Mouse (Mus musculus) gastrocnemius, postnatal 14 days (tissue): ENCODE results near the gene Astl. TPM values are rescaled to one million over a fixed set of nuclear protein-coding genes. Genes with fewer than 3 reads are reported as not detected.
"Not testable (repeated sequence)": the region's sequence is repeated elsewhere in the genome, so short reads cannot be mapped to it uniquely, and the experiment has no call there.

Experiments used
- DNase-seq: peaks from one replicate; pipeline ENCODE4 v3.0.0; 2021; ENCODE audit warnings: mixed read lengths
- intact Hi-C: fragments of 180-260 bp; cut with DNase I; formaldehyde crosslinking; loops from one replicate; pipeline ENCODE4 v1.15.1; 2025; ENCODE audit warnings: low total_unique reads
- long read RNA-seq, 2 experiments: library from polyadenylated mRNA; stranded (forward); transcript quantifications; one replicate each; pipeline ENCODE4 v2.0.0; 2021
- total RNA-seq, 2 experiments: library from RNA; stranded (reverse); gene quantifications; 2 replicates each; pipeline ENCODE4 v1.2.3; 2021

Gene Astl
- total RNA-seq: not detected
- long read RNA-seq, experiment 1: 0 reads
- long read RNA-seq, experiment 2: 0 reads

DNA sequence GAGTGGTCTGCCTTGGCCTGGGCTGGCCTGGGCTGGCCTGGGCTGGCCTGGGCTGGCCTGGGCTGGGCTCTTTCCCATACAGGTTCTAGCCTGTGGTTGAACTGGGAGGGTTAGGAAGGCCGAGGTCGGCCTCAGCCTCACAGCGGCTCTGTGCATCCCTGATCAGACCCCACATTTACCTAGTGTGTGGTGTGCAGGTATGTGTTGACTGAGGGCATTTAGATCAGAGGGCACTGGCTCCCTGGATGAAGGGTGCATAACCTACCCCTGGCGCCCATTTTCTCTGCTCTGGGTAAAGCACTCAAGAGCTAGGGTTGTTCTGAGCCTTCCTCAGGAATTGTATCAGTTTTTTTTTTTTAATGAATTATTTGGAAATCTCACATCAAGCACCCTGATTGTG, at the start of gene Astl:
Gene Astl, plus strand, starts transcription at position 224 of the 400 bp plus-strand sequence.
- intact Hi-C loops: loop anchor here (10.0 kb wide), 1 partner anchor 94 kb away; the partner anchor contains the start of genes Ciao1 and Tmem127
- no peak for DNase-seq

DNA sequence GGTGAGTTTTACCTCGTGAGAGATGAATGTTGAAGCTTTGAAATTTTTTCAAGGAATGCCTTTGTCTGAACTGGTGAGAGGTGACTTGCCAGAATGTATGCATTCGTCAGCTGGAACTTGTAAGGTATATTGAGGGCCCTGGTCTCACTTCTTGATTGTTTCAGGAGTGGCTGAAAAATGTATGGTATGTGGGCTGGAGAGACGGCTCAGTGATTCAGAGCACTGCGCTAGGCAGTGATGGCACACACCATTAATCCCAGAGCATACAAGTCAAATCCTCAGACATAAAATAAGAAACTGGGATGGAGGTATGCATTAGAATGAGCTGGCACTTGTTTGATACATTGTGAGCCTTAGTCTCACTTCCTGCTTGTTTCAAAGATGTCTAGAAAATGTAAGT, 46.2 kb upstream of the Astl start:
- no peak for DNase-seq
- intact Hi-C loops: no loop called here

DNA sequence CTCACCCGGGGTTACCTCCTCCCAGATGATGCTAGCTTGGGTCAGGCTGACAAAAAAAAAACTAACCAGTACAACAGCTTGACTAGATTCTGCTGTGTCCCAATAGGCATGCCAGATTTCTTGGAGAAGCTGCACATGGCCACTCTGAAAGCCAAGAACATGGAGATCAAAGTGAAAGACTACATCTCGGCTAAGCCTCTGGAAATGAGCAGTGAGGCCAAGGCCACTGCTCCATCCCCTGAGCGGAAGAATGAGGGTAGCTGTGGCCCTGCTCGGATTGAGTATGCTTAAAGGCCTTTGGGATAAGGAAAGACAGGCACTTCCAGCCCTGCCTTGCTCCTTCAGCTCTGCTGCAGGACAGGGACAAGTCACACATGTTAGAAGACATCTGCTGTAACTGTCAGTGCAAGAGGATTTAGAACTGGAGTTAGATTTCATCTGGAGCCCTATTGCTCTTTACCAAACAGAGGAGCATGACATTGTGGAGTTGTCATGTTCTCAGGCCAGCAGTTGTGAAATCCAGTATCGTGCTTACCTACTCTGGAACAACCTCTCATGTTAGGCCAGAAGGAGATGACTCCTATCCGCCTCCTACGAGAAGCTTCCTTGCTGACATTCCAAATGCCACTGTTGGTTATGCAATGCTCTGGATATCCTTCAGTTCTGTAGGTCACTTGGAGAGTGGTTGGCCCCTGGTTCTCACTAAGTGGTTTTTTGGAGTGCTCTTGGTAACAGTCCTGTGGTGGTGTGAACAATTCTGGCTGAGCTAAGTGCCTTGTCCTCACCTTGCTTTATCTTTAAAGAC, 41.2 kb upstream of the Astl start:
- DNase-seq: no peak
- intact Hi-C loops: no loop called here

- no peak for DNase-seq
- intact Hi-C loops: no loop called here
Measured at GRCm38 (mm10) chr2:127298056-127298455, 40.4 kb upstream of the Astl start.

GRCm38 (mm10) chr2:127300701-127301100, 37.7 kb upstream of the Astl start:
- intact Hi-C loops: no loop called here
- DNase-seq: no peak

DNA sequence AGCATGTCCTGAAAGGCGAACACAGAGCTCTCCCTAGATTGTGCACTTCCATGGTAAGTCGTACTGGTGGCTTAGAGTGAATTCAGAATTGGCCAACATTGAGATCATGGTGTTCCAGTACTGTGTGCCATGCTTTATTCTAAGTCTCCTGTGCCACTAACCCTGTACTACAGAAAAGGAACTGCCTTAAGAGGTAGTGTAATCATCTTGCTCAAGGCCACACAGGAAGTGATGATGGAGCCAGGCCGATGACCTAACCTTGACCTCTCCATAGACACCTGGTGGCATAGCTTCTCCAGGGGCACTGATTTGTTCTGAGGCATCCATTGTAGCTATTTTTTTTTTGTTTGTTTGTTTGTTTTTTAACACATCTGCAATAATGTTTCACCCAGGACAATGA, 36.6 kb upstream of the Astl start:
- no peak for DNase-seq
- intact Hi-C loops: no loop called here

DNA sequence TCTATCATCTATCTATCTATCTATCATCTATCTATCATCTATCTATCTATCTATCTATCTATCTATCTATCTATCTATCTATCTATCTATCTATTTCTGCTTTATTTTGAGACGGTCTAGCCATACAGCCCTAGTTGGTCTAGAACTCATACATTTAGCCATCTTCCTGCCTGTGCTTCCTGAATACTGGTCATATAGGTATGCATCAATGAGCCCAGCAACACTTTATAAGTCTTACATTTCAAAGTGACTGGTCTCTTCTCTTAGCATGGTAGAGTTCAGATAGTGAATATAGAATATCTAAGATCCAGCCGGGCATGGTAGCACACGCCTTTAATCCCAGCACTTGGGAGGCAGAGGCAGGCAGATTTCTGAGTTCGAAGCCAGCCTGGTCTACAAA, 34.2 kb upstream of the Astl start:
- DNase-seq, intact Hi-C loops: not testable (repeated sequence)

DNA sequence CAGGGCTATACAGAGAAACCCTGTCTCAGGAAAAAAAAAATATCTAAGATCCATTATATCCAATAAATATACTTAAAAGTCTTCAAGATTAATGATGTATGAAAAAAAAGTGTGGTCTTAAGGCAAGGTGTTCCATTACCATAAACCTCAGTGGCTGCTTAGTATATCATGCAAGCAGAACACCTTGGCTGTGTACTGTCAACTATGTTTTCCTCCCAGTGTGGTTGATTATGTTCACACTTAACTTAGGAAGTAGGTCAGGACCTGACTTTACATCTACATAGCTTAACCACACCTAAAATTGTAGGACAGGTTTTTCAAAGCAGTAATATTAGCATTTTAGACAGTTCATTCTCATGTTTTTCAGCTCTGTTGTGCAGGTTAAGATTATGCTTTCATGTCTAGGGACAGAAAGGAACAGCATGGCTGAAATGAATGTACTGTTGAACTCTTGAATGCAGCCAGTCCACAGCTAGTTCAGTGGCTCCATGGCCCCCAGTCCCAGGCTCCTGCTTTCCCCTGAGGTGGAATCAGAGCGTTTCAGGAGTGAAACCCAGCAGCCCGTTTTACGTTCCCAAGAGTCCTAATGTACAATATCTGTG, 33.7 kb upstream of the Astl start:
- no peak for DNase-seq
- intact Hi-C loops: loop anchor here (5.0 kb wide), 1 partner anchor 38 kb away; no protein-coding TSS in a partner anchor

GRCm38 (mm10) chr2:127306123-127306522, 32.3 kb upstream of the Astl start:
- no peak for DNase-seq
- intact Hi-C loops: loop anchor here (5.0 kb wide), 1 partner anchor 36 kb away; no protein-coding TSS in a partner anchor

DNA sequence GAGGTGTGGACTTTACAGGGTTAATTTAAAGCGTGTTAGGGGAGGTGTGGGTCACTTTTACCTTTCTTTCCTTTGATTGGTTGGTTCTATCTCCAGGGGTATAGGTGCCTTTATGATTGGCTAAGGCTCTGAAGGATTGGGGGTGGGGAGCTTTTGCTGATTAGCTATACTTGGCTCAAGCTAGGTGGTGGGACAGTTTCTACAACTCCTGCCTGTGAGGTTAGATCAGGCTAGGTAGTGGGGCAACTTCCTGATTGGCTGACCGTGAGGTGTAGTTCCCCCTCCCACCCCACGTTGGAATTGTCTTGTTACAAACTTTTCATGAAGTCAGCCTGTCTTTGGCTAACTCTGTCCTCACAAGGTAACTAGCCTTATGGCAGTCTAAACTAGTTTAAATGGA, 31.3 kb upstream of the Astl start:
- no peak for DNase-seq
- intact Hi-C loops: loop anchor here (5.0 kb wide), 1 partner anchor 35 kb away; no protein-coding TSS in a partner anchor

DNA sequence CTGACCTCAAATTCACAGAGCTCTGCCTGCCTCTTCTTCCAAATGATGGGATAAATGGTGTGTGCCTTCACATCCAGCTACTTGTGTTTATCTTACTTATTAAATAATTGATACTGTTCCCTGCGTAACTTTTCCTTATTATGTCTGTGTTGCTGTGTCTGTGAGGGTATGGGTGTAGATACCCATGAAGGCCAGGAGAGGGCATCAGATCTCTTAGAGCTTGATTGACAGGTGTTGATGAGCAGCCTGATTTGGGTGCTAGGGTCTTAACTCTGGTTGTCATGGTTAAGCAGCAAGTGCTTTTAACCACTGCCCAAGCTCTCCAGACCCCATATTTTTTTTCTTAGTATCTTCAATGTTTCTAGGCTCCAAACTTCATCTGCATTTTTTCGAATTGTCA, 29.8 kb upstream of the Astl start:
- intact Hi-C loops: loop anchor here (5.0 kb wide), 1 partner anchor 34 kb away; no protein-coding TSS in a partner anchor
- DNase-seq: no peak

GRCm38 (mm10) chr2:127310246-127310645, 28.2 kb upstream of the Astl start:
- intact Hi-C loops: no loop called here
- no peak for DNase-seq

DNA sequence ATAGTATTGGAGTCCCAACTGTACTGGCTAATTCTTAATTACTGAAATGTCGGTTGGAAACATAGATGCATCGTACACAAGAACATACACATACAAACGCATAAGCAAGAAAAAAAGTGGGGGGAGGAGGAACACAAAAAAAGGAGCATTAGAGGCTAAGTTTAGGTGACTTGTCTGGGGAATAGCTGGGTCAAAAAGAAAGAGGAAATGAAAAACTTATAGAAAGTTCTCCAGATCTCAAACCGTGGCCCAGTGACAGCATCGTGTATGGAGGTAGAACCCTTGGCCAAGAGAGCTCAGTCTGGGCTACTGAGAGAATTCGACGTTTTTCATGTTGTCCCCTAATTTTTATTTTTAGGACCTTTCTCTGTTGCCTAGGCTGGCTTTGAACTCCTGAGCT, 27.8 kb upstream of the Astl start:
- intact Hi-C loops: no loop called here
- no peak for DNase-seq

DNA sequence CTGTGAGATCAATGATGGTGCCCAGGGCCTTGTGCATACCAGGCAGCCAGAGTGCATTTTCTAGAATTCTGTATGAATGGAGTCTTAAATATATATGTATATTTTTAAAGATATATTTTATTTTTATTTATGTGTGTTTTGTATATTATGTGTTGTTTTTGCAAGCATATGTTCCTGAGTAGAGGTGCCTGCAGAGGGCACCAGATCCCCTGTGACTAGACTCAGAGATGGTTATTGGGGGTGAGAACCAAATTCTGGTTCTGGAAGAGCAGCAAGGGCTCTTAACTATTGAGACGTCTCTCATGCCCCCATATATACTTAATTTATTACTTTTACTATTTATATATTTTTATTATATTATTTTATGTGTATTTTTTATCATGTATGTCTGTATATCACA, 27.2 kb upstream of the Astl start:
- intact Hi-C loops: no loop called here
- DNase-seq: no peak

DNA sequence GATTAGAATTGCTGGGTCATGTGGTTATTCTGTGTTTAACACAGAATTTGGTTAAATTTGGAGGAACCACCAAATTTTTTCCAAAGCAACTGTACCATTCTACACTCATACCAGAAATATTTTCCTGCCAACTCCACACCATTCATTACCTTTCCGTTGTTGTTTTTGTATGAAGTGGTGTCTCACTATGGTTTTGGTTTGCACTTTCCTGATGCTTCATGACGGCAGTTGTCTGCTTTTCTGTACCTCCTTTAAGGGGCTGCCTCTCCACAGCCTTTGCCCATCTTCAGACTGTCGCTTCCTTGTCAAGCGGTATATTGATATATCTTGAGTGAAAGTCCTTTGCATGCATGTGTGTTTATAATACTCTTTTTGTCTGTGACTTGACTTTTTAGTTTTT, 25.6 kb upstream of the Astl start:
- DNase-seq: no peak
- intact Hi-C loops: no loop called here

DNA sequence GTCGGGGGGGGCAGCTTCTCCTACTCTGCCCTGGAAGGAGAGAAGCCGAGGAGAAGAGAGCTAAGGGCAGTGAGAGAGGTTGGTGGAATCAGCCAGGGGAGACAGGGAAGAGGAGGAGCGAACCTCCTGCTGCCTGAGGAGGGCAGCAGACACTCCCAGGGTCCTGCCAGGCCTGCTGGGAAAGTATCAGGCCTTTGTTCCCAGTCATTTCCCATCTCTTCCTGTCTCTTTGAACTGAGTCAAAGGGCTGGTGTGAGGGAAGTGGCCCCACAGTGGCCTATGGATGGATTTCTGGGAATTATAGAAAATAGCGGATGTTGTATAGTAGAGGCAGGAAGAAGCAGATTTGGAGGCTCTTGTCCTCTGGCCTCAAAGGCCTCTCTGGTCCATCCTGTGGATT, 24.6 kb upstream of the Astl start:
- intact Hi-C loops: no loop called here
- DNase-seq: no peak

GRCm38 (mm10) chr2:127314467-127315154, 23.8 kb upstream of the Astl start:
- intact Hi-C loops: no loop called here
- DNase-seq: no peak

DNA sequence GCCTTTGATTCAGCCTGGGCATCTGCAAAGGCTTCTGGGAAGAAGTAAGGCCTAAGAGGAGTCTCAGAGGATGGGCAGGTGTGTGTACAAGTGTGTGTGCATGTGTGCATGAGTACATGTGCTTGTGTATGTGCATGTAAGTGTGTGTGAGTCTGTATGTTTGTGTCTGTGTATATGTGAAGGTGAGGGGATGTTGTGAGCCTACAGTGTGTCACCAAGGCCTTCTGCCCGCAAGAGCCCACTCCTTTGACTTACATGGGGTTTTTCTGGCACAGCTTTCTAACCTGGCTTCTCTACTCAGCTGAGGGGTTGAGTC, 23.3 kb upstream of the Astl start:
- intact Hi-C loops: no loop called here
- DNase-seq: no peak

DNA sequence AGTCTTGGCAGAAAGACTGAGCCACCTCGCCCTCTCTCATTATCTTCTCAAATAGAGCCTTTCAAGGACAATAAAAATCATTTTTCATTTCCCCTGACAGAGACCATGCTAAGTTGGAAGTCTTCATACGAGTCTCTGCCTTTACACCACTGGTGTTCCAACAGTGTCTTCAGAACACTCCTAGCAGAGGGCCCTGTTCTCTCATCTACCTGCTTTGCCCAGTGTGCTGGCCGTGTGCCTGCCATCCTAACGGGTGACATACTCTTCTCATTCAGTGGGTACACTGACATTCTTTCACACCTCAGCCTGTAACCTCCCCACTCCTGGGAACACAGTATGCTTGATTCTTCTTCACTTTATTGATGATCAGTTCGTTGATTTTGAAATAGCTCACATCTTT, 22.0 kb upstream of the Astl start:
- intact Hi-C loops: no loop called here
- no peak for DNase-seq

- no peak for DNase-seq
- intact Hi-C loops: no loop called here
Measured at GRCm38 (mm10) chr2:127318136-127318535, 20.3 kb upstream of the Astl start.

DNA sequence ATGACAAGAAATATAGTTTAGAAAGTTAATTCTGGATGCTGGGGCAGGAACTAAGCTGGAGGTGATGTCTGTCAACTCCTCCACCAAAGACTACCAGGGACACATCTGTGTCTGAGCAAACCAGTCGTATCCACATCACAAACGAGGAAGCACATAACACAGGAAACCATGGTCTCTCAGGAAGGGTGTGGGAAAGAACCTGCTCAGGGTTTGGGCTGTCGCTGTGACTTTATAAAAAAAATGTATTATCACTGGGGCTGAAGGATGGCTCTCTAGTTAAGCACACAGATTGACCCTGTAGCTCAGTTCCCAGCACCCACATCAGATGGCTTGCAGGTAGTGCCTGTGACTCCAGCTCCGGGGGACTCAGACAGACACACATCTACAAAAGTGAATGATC, 19.4 kb upstream of the Astl start:
- no peak for DNase-seq
- intact Hi-C loops: no loop called here
